Mouse (Mus musculus): ENCODE measurements around the gene Fscn3. TPM values are rescaled to one million over a fixed set of nuclear protein-coding genes. Genes with fewer than 3 reads are reported as not detected.

Gene Fscn3
- total RNA-seq, 2 experiments from 2014 or later, result 0.17 TPM; not detected in 1

- DNase-seq, result no peak
Measured at GRCm38 (mm10) chr6:28428290-28428689, 701 bp downstream of the Fscn3 start, which contains the start of gene Gcc1. Gene Gcc1 (minus strand): TSS chr6:28428390.

- no peak for DNase-seq
Measured at GRCm38 (mm10) chr6:28429870-28430269, 2.3 kb downstream of the Fscn3 start.

GRCm38 (mm10) chr6:28430795-28431537, 3.4 kb downstream of the Fscn3 start:
- no peak for DNase-seq

- no peak for DNase-seq
Measured at GRCm38 (mm10) chr6:28431538-28431855, 3.9 kb downstream of the Fscn3 start.

GRCm38 (mm10) chr6:28447937-28448336, 20.3 kb downstream of the Fscn3 start:
- DNase-seq, result no peak

- DNase-seq, result no peak
Measured at GRCm38 (mm10) chr6:28449253-28449652, 21.7 kb downstream of the Fscn3 start, which contains the start of gene Pax4. Gene Pax4 (minus strand): TSS chr6:28449353.

GRCm38 (mm10) chr6:28450481-28450880, 22.9 kb downstream of the Fscn3 start:
- DNase-seq, result no peak

- no peak for DNase-seq
Measured at GRCm38 (mm10) chr6:28450977-28451376, 23.4 kb downstream of the Fscn3 start.

GRCm38 (mm10) chr6:28459221-28459668, 31.7 kb downstream of the Fscn3 start:
- no peak for DNase-seq

- DNase-seq, result peak; percentile 43
Measured at GRCm38 (mm10) chr6:28460534-28460933, 32.9 kb downstream of the Fscn3 start.

- DNase-seq, result no peak
Measured at GRCm38 (mm10) chr6:28464630-28465029, 37.0 kb downstream of the Fscn3 start.

GRCm38 (mm10) chr6:28470017-28470602, 42.5 kb downstream of the Fscn3 start:
- DNase-seq, result no peak

- DNase-seq, result no peak
Measured at GRCm38 (mm10) chr6:28470621-28471020, 43.0 kb downstream of the Fscn3 start.

- no peak for DNase-seq
Measured at GRCm38 (mm10) chr6:28471284-28472035, 43.9 kb downstream of the Fscn3 start.

- no peak for DNase-seq
Measured at GRCm38 (mm10) chr6:28474211-28474610, 46.6 kb downstream of the Fscn3 start.

- DNase-seq, result no peak
Measured at GRCm38 (mm10) chr6:28474839-28475238, 47.2 kb downstream of the Fscn3 start, which contains the start of gene Snd1. Gene Snd1 (plus strand): TSS chr6:28475139.

GRCm38 (mm10) chr6:28479865-28480751, 52.5 kb downstream of the Fscn3 start:
- peak; percentile 98 to 99 for DNase-seq

GRCm38 (mm10) chr6:28480752-28481492, 53.3 kb downstream of the Fscn3 start:
- no peak for DNase-seq

- DNase-seq, result no peak
Measured at GRCm38 (mm10) chr6:28482711-28483315, 55.2 kb downstream of the Fscn3 start.

GRCm38 (mm10) chr6:28486008-28486407, 58.4 kb downstream of the Fscn3 start:
- no peak for DNase-seq

- peak in 1 of 2 experiments; percentile 25 for DNase-seq
Measured at GRCm38 (mm10) chr6:28486471-28486870, 58.9 kb downstream of the Fscn3 start.

Measured in layer of hippocampus, postnatal 36 days (tissue).